Mouse (Mus musculus): Measurements from ENCODE around the gene Gm45618. TPM values are rescaled to one million over a fixed set of nuclear protein-coding genes. Genes with fewer than 3 reads are reported as not detected.

Gm45618 gene
- total RNA-seq, 2 experiments from 2014 or later: not detected

DNA sequence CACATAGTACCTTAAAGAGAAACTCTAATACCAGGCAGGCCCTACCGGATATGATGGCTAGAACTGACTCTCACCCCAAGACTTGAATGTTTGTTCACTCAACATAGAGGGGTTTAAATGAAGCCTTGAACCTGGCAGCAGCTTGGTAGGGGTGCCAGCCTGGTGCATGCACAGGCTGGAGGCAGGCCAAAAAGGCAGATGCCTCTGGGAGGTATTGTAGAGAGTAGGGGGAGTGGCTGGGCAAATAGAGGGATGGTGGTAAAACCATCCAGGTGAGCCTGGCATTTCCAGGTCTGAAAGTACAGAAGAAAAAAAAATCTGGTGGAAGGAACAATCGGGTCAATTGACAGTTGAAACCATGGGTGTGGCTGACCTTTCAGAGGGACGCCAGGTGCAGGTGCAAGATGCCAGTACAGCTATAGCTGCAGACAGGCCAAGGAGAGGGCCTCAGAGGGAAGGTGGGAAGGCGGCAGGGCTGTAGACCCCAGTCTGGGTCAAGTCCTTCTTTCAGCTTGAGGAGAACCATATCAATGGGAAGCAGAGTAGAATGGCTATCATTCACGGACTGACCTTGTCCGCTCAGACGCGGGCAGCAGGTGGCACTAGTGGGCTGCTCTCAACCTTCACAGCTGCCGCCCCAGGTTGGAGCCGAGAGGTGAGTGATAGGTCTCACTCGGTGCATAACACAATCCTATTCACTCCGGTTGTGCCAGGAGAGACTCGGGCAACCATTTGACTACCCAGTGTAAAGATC is 49.9 kb downstream of the Gm45618 start:
- peak; percentile 77 to 79 for DNase-seq (ENCODE audit: low spot score in 2 of 2)

Other genes with a start within 250 kb of the Gm45618 start
- gene Tollip, start 202.2 kb downstream of the Gm45618 start, total RNA-seq (2021): 100 to 1,000 TPM; 114 to 115 TPM
- 100 to 1,000 TPM; 208 to 219 TPM for gene Brsk2, start 171.0 kb downstream of the Gm45618 start, total RNA-seq (2021)
- 10 to 100 TPM; 37.7 to 39.1 TPM for gene Mob2, start 59.7 kb downstream of the Gm45618 start, total RNA-seq (2021)
- gene Dusp8, start 24.9 kb downstream of the Gm45618 start, total RNA-seq (2021): 100 to 1,000 TPM; 150 to 154 TPM
- gene Gm39115, start 15.3 kb upstream of the Gm45618 start, total RNA-seq (2021): not detected
- gene Gm45337, start 23.9 kb upstream of the Gm45618 start, total RNA-seq (2021): not detected
- not detected for gene Gm29735, start 36.4 kb upstream of the Gm45618 start, total RNA-seq (2021)
- gene Gm4553, start 45.0 kb upstream of the Gm45618 start, total RNA-seq (2021): not detected
- gene Krtap5-2, start 55.3 kb upstream of the Gm45618 start, total RNA-seq (2021): not detected
- not detected for gene Gm10153, start 69.7 kb upstream of the Gm45618 start, total RNA-seq (2021)
- not detected for gene Krtap5-3, start 80.6 kb upstream of the Gm45618 start, total RNA-seq (2021)
- not detected for gene Gm7579, start 91.1 kb upstream of the Gm45618 start, total RNA-seq (2021)
- gene Krtap5-5, start 109.2 kb upstream of the Gm45618 start, total RNA-seq (2021): not detected
- gene Gm40460, start 120.3 kb upstream of the Gm45618 start, total RNA-seq (2021): not detected
- gene Gm2431, start 137.6 kb upstream of the Gm45618 start, total RNA-seq (2021): not detected
- not detected for gene Gm4559, start 153.6 kb upstream of the Gm45618 start, total RNA-seq (2021)
- not detected for gene Krtap5-1, start 176.4 kb upstream of the Gm45618 start, total RNA-seq (2021)
- gene Krtap5-4, start 182.8 kb upstream of the Gm45618 start, total RNA-seq (2021): not detected

All from left cerebral cortex, adult 18-20 months (tissue).